Mouse (Mus musculus) bone marrow, adult 2 months (tissue): ENCODE results near the gene Dnah8. TPM values are rescaled to one million over a fixed set of nuclear protein-coding genes. Genes with fewer than 3 reads are reported as not detected.
"Not testable (repeated sequence)": the region's sequence is repeated elsewhere in the genome, so short reads cannot be mapped to it uniquely, and the experiment has no call there.

Experiments used
- H3K27ac ChIP-seq: fragments of 200-500 bp; 2 replicates; pipeline ENCODE4 v1.5.1; 2012; ENCODE audit warnings: low read depth, mild to moderate bottlenecking, control low read depth, inconsistent platforms, low read length; ENCODE audit not compliant: control insufficient read depth, poor library complexity, insufficient read depth
- H3K4me1 ChIP-seq: fragments of 200-500 bp; 2 replicates; pipeline ENCODE4 v1.6.1; 2011; ENCODE audit warnings: low read length; ENCODE audit not compliant: control insufficient read depth, insufficient read depth
- H3K4me3 ChIP-seq: fragments of 200-500 bp; replicated peaks from 2 replicates; pipeline ENCODE3; 2011; ENCODE audit warnings: mild to moderate bottlenecking, low read depth, low read length, control low read depth; ENCODE audit not compliant: control insufficient read depth
- CTCF ChIP-seq: fragments of 200-500 bp; IDR thresholded peaks from 2 replicates; pipeline ENCODE4 v1.5.1; 2011; ENCODE audit warnings: low read length, control low read depth; ENCODE audit not compliant: control insufficient read depth, insufficient read depth
- POLR2A ChIP-seq: fragments of 200-500 bp; IDR thresholded peaks from 2 replicates; pipeline ENCODE4 v1.6.1; 2011; ENCODE audit warnings: low read depth, mild to moderate bottlenecking, control low read depth, low read length, borderline replicate concordance; ENCODE audit not compliant: control insufficient read depth
- WGBS: fragments of 180-500 bp; shearing (Covaris S2); methylation state at CpG from one replicate; pipeline ENCODE4 v1.1.7; 2018; 5-methylcytosine and 5-hydroxymethylcytosine counted together
- polyA plus RNA-seq: library from polyadenylated mRNA; stranded (reverse); fragments of >200 nt; gene quantifications from 2 replicates; pipeline ENCODE4 v1.2.4, GENCODE M21; 2011; ENCODE audit warnings: low replicate concordance; ENCODE audit not compliant: missing spikeins, insufficient read depth, insufficient read length

Gene Dnah8
- 9.6 and 24.6 TPM in 2 replicates for polyA plus RNA-seq

DNA sequence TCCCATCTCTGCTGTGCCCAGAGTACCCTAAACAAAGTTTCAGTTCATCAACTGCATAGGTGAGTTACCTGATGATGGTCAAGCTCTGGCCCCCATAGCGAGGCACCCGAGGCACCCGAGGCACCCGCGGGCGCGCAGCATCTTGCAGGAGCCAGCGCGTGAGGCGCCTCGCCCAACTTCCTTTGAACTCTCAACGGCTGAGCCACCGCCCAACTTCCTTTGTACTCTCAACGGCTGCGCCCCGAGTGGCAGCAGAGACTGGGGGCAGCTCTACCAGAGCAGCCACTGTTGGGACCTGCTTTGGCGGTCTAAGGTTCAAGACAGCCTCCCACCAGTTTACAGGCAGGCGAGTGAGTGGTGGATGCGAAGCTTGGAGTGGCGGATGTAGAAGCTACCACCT lies at the start of gene Dnah8:
TSS of gene Dnah8 (plus strand) at position 223 of the 400 bp plus-strand sequence.
- not testable (repeated sequence) for H3K4me3 ChIP-seq, H3K4me1 ChIP-seq, H3K27ac ChIP-seq
- WGBS: no CpG with 5 or more reads among the region's 20 CpGs

DNA sequence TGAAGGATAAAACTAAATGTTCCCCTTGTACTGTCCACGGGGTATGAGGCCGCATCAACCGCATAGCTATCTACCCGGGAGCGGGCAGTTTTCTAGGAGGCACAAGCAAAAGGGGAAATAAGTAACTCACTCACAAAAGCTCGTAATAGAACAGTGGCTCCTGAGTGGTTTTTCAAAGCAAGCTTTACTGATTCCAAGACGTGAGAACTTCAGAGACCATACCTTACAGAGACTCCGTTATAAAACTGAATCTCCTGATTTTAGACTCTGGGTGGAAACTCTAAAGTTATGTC lies 49.4 kb upstream of the Dnah8 start:
- peaks cover 2% of the 10 kb centered on the region; the same call in 1 of the 2 replicates for H3K4me1 ChIP-seq
- 4% methylated on average over 8 of the region's 8 CpGs for WGBS
- H3K4me3 ChIP-seq: no peak overlapping the region
- TF ChIP-seq CTCF (no peak), POLR2A (no peak)
- H3K27ac ChIP-seq: 0 out of 2 replicates have a peak overlapping the region, but pooled peaks have one; percentile 28

DNA sequence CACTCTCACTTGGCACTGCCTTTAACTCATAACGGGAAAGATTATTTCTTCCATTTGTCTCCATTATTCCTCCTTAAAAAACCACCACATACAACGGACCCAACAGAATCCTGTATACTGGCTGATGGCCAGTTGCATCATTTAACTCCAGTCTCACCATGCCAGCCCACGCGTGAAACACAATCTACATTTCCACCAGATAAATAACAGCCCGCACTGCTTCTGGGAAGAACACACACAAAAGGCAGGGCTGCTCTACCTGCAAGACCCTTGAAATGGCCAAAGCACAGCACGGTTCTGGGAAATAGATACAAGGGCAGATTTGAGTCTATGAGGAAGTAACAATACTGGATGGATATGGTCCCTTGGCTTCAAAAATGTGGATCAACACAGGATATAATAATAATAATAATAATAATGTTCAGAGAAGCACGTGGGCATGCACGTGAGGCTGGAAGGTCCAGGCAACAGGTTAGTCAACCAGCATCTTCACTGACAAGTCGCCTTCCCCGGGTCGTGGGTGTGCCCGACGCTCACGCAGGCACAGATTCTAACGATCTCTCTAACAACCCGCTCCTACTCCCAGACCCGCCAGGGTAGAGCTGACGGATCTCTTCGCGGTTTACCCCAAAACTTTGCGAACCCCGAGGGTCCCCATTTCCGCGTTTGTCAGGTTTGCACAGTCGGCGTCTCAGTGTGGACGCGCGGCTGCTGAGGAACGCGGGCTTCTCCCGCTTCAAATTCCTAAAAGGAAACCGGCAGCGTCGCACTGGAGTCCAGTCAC lies 48.8 kb upstream of the Dnah8 start:
- H3K27ac ChIP-seq: peak overlapping the region; percentile 11; the same call in 1 of the 2 replicates
- TF ChIP-seq CTCF (no peak), POLR2A (no peak)
- WGBS: 2% methylated on average over 35 of the region's 35 CpGs
- peak overlapping the region; percentile 79 for H3K4me3 ChIP-seq
- H3K4me1 ChIP-seq: peaks cover 2% of the 10 kb centered on the region; the same call in 1 of the 2 replicates

DNA sequence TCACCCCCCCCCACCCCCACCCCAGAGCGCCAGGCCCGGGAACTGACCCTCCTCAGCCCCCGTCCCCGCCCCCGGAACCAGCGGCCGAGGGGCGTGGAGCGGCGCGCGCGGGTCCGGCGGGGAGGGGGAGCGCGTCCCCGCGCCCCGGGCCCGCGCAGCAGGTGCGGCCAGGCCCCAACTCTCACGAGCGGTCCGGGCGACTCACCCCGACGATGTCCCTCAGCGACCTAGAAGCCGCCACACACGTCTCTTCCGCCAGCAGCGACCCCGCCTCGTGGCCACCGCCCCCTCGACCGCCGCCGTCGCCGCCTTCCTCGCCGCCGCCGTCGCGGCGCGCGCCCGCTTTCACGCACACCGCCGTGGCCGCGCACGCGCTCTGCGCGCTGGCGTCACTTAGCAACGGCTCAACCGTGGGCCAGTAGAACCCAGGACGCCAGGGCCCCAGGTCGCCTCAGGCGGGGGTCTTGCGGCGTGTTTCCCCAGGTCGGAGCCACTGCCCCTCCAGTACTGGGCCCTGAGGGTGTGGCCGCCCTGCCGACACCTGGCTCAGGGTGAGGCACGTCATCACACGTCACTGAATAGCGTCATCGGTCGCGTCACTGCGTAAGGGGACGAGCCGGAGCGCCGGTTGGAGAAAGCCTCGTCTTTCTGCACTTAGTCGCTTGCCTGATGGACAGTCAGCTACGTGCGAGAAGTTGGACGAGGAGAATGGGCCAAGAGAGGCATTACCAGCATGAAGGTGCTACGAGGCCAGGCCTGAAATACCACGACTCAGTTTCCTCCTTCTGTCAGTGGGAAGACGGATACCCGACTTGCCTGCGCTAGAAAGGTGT lies 48.0 kb upstream of the Dnah8 start, which contains the start of gene Btbd9:
TSS of gene Btbd9 (minus strand) at position 548 of the 833 bp plus-strand sequence.
- peaks cover 2% of the 10 kb centered on the region; the same call in 1 of the 2 replicates for H3K4me1 ChIP-seq
- WGBS: under 1% methylated on average over 80 of the region's 94 CpGs
- peak within 1 kb of the TSS; percentile 79 for H3K4me3 ChIP-seq
- peak; percentile 71; the same call in 1 of the 2 replicates for TF ChIP-seq POLR2A
- TF ChIP-seq CTCF: peak; percentile 5; the same call in 1 of the 2 replicates
- peak within 1 kb of the TSS; percentile 96 for H3K27ac ChIP-seq

- TF ChIP-seq POLR2A (no peak), CTCF (no peak)
- 49% methylated on average over 12 of the region's 12 CpGs for WGBS
- Histone ChIP-seq H3K27ac (no peak overlapping the region), H3K4me1 (peaks cover 2% of the 10 kb centered on the region; the same call in 1 of the 2 replicates), H3K4me3 (peak overlapping the region; percentile 24)
These were observed 47.2 kb upstream of the Dnah8 start for GRCm38 (mm10) chr17:30576946-30577345.

- Histone ChIP-seq H3K4me1 (no peaks in the 10 kb centered on the region), H3K4me3 (no peak overlapping the region), H3K27ac (no peak overlapping the region)
- TF ChIP-seq CTCF (no peak), POLR2A (no peak)
- WGBS: 59% methylated on average over 1 of the region's 1 CpGs
These were observed 43.4 kb upstream of the Dnah8 start for GRCm38 (mm10) chr17:30580781-30581180.

GRCm38 (mm10) chr17:30581201-30581600 lies 43.0 kb upstream of the Dnah8 start:
- Histone ChIP-seq H3K4me3 (no peak overlapping the region), H3K4me1 (no peaks in the 10 kb centered on the region), H3K27ac (no peak overlapping the region)
- WGBS: 83% methylated on average over 6 of the region's 6 CpGs
- TF ChIP-seq CTCF (no peak), POLR2A (no peak)

DNA sequence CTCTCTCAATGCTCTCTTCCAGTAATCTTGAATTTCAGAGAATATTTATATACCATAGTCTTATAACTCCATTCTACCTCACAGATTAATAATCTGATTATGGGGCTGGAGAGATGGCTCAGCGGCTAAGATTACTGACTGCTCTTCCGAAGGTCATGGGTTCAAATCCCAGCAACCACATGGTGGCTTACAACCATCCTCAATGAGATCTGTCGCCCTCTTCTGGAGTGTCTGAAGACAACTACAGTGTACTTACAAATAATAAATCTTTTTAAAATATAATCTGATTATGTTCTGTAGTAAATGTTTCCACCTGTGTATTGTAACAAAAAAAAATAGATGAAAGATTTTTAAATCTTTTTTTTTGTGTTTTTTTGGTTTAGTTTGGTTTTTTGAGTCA lies 41.8 kb upstream of the Dnah8 start:
- no peak overlapping the region for H3K4me3 ChIP-seq
- no peaks in the 10 kb centered on the region for H3K4me1 ChIP-seq
- H3K27ac ChIP-seq: no peak overlapping the region
- 89% methylated on average over 3 of the region's 3 CpGs for WGBS
- TF ChIP-seq POLR2A (no peak), CTCF (no peak)
